Comparison of ENCODE assay signal across 19 mouse cellular contexts in genomic region chr1:118485572-118485971, GRCm38 (mm10).
DNase-seq lines count a peak whose midpoint lies in the region; ATAC-seq and TF ChIP-seq lines count a peak whose summit lies in the region.
"Had no signal": no experiment of that assay in that cellular context is flagged by ENCODE, and none has a peak within 500 bp of the region (broad histone marks: within the 10 kb centered on the region; RNA-seq: fewer than 3 reads in every experiment).

No protein-coding gene starts in this region.

- no peak overlapping the region for H3K4me3 ChIP-seq in embryonic facial prominence, embryonic 14.5 days (ENCODE audit: low read depth, low read length)
- H3K4me3 ChIP-seq in embryonic facial prominence, embryonic 10.5 days, result no peak overlapping the region
- no peak overlapping the region for H3K4me3 ChIP-seq in intestine, embryonic 14.5 days (ENCODE audit: low read depth, low read length)
- no peak overlapping the region for H3K4me3 ChIP-seq in intestine, embryonic 15.5 days (replicated peaks)
- H3K4me3 ChIP-seq in testis, adult 2 months (ENCODE audit: control insufficient read depth, low read depth, low read length), result no peak overlapping the region
- H3K4me3 ChIP-seq: embryonic facial prominence, embryonic 13.5 days; forebrain, embryonic 10.5 days; limb, embryonic 13.5 days; liver, embryonic 15.5 days had no signal

- TF ChIP-seq CTCF in testis, adult 2 months (IDR thresholded peaks at IDR 0.05; ENCODE audit: control insufficient read depth, insufficient read depth, insufficient replicate concordance, low read depth, low read length), result no peak

- no peaks in the 10 kb centered on the region for H3K27me3 ChIP-seq in embryonic facial prominence, embryonic 14.5 days (replicated peaks; ENCODE audit: control insufficient read depth, insufficient read depth, low read length)
- no peaks in the 10 kb centered on the region for H3K27me3 ChIP-seq in embryonic facial prominence, embryonic 10.5 days (replicated peaks; ENCODE audit: low read depth, poor library complexity, severe bottlenecking)
- no peaks in the 10 kb centered on the region for H3K27me3 ChIP-seq in intestine, embryonic 14.5 days (replicated peaks; ENCODE audit: control insufficient read depth, insufficient read depth, low read length)
- no peaks in the 10 kb centered on the region for H3K27me3 ChIP-seq in intestine, embryonic 15.5 days (replicated peaks)
- H3K27me3 ChIP-seq in testis, adult 2 months (ENCODE audit: control insufficient read depth, insufficient read depth, low read length), result no peaks in the 10 kb centered on the region
- H3K27me3 ChIP-seq: embryonic facial prominence, embryonic 13.5 days; limb, embryonic 13.5 days; liver, embryonic 15.5 days; Patski had no signal

- TF ChIP-seq POLR2A in testis, adult 2 months (IDR thresholded peaks at IDR 0.05; ENCODE audit: control insufficient read depth, low read depth, low read length), result no peak

- no peaks in the 10 kb centered on the region for H3K36me3 ChIP-seq in embryonic facial prominence, embryonic 14.5 days (ENCODE audit: control insufficient read depth, insufficient read depth, low read length)
- peaks cover 19% of the 10 kb centered on the region for H3K36me3 ChIP-seq in embryonic facial prominence, embryonic 10.5 days (replicated peaks)
- H3K36me3 ChIP-seq in intestine, embryonic 14.5 days (ENCODE audit: control insufficient read depth, insufficient read depth, low read length), result no peaks in the 10 kb centered on the region
- H3K36me3 ChIP-seq in intestine, embryonic 15.5 days, result no peaks in the 10 kb centered on the region
- H3K36me3 ChIP-seq in testis, adult 2 months (ENCODE audit: control insufficient read depth, insufficient read depth, low read length), result no peaks in the 10 kb centered on the region
- H3K36me3 ChIP-seq: embryonic facial prominence, embryonic 13.5 days had no signal

- no peak overlapping the region for H3K9ac ChIP-seq in embryonic facial prominence, embryonic 14.5 days (ENCODE audit: low read depth, low read length)
- H3K9ac ChIP-seq in intestine, embryonic 14.5 days (ENCODE audit: low read length), result no peak overlapping the region
- no peak overlapping the region for H3K9ac ChIP-seq in intestine, embryonic 15.5 days
- H3K9ac ChIP-seq: embryonic facial prominence, embryonic 13.5 days; limb, embryonic 13.5 days; liver, embryonic 15.5 days had no signal

- no peaks in the 10 kb centered on the region for H3K9me3 ChIP-seq in embryonic facial prominence, embryonic 14.5 days (ENCODE audit: control insufficient read depth, low read length)
- H3K9me3 ChIP-seq in embryonic facial prominence, embryonic 10.5 days, result no peaks in the 10 kb centered on the region
- H3K9me3 ChIP-seq in intestine, embryonic 14.5 days (ENCODE audit: control insufficient read depth, low read length), result no peaks in the 10 kb centered on the region
- H3K9me3 ChIP-seq in intestine, embryonic 15.5 days, result no peaks in the 10 kb centered on the region
- H3K9me3 ChIP-seq: embryonic facial prominence, embryonic 13.5 days; forebrain, embryonic 10.5 days; limb, embryonic 13.5 days; liver, embryonic 15.5 days had no signal

- ATAC-seq in embryonic facial prominence, embryonic 14.5 days (ENCODE audit: low read depth), result peak; percentile 70; the same call in 1 of the 2 replicates
- ATAC-seq in intestine, embryonic 14.5 days (replicated peaks; ENCODE audit: low FRiP score, low TSS enrichment, low read depth), result no peak
- ATAC-seq in intestine, embryonic 15.5 days, result no peak
- ATAC-seq: Patski had no signal

- H3K4me2 ChIP-seq in embryonic facial prominence, embryonic 14.5 days (ENCODE audit: low read depth, low read length), result no peak overlapping the region
- H3K4me2 ChIP-seq in intestine, embryonic 14.5 days (ENCODE audit: low read length), result no peak overlapping the region
- no peak overlapping the region for H3K4me2 ChIP-seq in intestine, embryonic 15.5 days (replicated peaks)
- H3K4me2 ChIP-seq: embryonic facial prominence, embryonic 13.5 days; limb, embryonic 13.5 days; liver, embryonic 15.5 days; midbrain, embryonic 11.5 days had no signal

- WGBS in embryonic facial prominence, embryonic 14.5 days, result 58% methylated on average over 3 of the region's 3 CpGs
- WGBS in embryonic facial prominence, embryonic 10.5 days, result 57% methylated on average over 3 of the region's 3 CpGs
- WGBS in intestine, embryonic 14.5 days, result 58% methylated on average over 3 of the region's 3 CpGs
- 59% methylated on average over 3 of the region's 3 CpGs for WGBS in intestine, embryonic 15.5 days

- H3K4me1 ChIP-seq in embryonic facial prominence, embryonic 14.5 days (ENCODE audit: control insufficient read depth, insufficient read depth, low read length), result no peaks in the 10 kb centered on the region
- peaks cover 13% of the 10 kb centered on the region; the same call in 1 of the 2 replicates for H3K4me1 ChIP-seq in embryonic facial prominence, embryonic 10.5 days
- H3K4me1 ChIP-seq in intestine, embryonic 14.5 days (replicated peaks; ENCODE audit: control insufficient read depth, insufficient read depth, low read length), result no peaks in the 10 kb centered on the region
- no peaks in the 10 kb centered on the region for H3K4me1 ChIP-seq in intestine, embryonic 15.5 days (replicated peaks)
- H3K4me1 ChIP-seq in testis, adult 2 months (ENCODE audit: control insufficient read depth, insufficient read depth, low read length), result no peaks in the 10 kb centered on the region
- H3K4me1 ChIP-seq: embryonic facial prominence, embryonic 13.5 days had no signal

- peak; percentile 22 for DNase-seq in embryonic facial prominence, embryonic 14.5 days (ENCODE audit: low spot score)
- DNase-seq in embryonic facial prominence, embryonic 10.5 days (ENCODE audit: low spot score), result no peak
- no peak for DNase-seq in intestine, embryonic 14.5 days (ENCODE audit: low spot score)
- DNase-seq in testis, postnatal 10 days (ENCODE audit: low spot score), result no peak
- peak; percentile 82 for DNase-seq in retina, postnatal 1 day
- DNase-seq in thymus, postnatal 4 days, result no peak
- DNase-seq: cerebellum, adult 11 months; cerebellum, postnatal 36 days; kidney, adult 18-20 months; kidney, postnatal 25 days; lung, postnatal 4 days had no signal

- H3K27ac ChIP-seq in embryonic facial prominence, embryonic 14.5 days (replicated peaks; ENCODE audit: low read depth, low read length), result no peak overlapping the region
- H3K27ac ChIP-seq in embryonic facial prominence, embryonic 10.5 days (replicated peaks), result no peak overlapping the region
- 0 out of 2 replicates have a peak overlapping the region, but pooled peaks have one; percentile 19 for H3K27ac ChIP-seq in intestine, embryonic 14.5 days (ENCODE audit: low read depth)
- H3K27ac ChIP-seq in intestine, embryonic 15.5 days, result no peak overlapping the region
- H3K27ac ChIP-seq in testis, adult 2 months (ENCODE audit: control insufficient read depth, insufficient read depth, low read depth, low read length), result 0 out of 2 replicates have a peak overlapping the region, but pooled peaks have one; percentile 25
- H3K27ac ChIP-seq: embryonic facial prominence, embryonic 13.5 days; forebrain, embryonic 10.5 days; limb, embryonic 13.5 days; liver, embryonic 15.5 days had no signal

Comparison
In these comparisons a context has a peak if more than half of its experiments do, and no peak if none do; other contexts are left out.
1. DNase-seq: peak in embryonic facial prominence, embryonic 14.5 days (single experiment) and retina, postnatal 1 day (single experiment); none in embryonic facial prominence, embryonic 10.5 days (single experiment), intestine, embryonic 14.5 days (single experiment), testis, postnatal 10 days (single experiment) and thymus, postnatal 4 days (single experiment).
2. H3K27ac ChIP-seq: peak in intestine, embryonic 14.5 days (single experiment) and testis, adult 2 months (single experiment); none in embryonic facial prominence, embryonic 14.5 days (single experiment), embryonic facial prominence, embryonic 10.5 days (single experiment) and intestine, embryonic 15.5 days (single experiment).